Mouse (Mus musculus) kidney, adult 2 months (tissue): ENCODE measurements at regions not wholly inside any gene's neighbourhood (a gene's known extent, or its start where the extent isn't known, plus 50 kb on each side); places are given as distances from the start of the nearest gene placed in this dataset.

ENCODE experiments used
- CTCF ChIP-seq: fragments of 200-500 bp; conservative IDR thresholded peaks from 2 replicates; pipeline ENCODE4 v1.5.1; 2011; ENCODE audit warnings: low read depth, mild to moderate bottlenecking, control low read depth, low read length, moderate library complexity, mixed read lengths; ENCODE audit not compliant: insufficient read depth, insufficient read length
- POLR2A ChIP-seq: fragments of 200-500 bp; IDR thresholded peaks from one replicate; pipeline ENCODE4 v1.6.1; 2011; ENCODE audit warnings: low read depth, low read length, control low read depth

DNA sequence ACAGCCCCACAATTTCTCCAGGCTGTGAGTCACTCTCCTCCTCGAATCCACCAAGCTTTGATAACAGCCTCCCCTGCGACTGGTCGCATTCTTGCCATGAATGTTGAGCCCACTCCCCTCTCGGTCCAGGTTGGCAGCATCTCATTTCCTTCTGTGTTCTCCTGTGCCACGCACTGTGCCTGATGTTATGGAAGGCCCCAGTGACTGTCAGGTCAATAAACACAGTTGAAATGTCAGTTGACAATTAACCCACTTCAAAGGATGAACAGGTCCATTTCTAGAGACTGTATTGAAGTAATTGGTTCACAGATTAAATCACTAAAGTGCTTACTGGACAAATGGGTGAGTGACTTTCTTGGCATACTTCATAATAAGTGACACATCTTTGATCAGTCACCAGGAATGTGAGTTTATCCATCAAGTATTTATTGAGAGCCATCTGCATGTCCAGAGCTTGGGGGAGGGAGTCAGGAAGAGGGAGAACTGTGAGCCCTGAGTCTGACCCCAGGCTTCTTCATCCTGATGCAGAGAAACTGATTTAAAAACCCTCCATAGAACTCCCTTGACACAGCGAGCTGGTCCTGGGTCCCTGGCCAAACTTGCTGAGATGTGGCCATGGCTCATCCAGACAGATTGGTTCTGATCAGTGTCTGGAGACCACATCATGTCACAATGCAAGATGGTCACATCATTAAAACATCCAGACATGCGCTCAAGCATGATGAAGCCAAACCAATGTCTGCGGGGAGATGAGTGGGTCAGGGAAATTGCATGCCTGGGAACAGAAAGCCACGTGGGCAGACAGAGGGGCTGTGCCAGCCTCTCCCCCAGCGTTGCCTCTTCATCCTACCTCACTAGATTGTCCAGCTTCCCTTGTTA lies 560.7 kb downstream of the Bnc2 start:
- TF ChIP-seq POLR2A (no peak), CTCF (no peak)
